Mouse (Mus musculus) heart, postnatal 0 days (tissue): ENCODE measurements around the gene Il17ra. TPM values are rescaled to one million over a fixed set of nuclear protein-coding genes. Genes with fewer than 3 reads are reported as not detected.
A peak's percentile ranks its signal among the peaks of the same experiment; 100 is the strongest.

ENCODE experiments used
- ATAC-seq: fragments of 200-750 bp; cut with Nextera tagmentation; 2 replicates; pipeline ENCODE4 v1.8.0; 2017; ENCODE audit warnings: low read depth, moderate number of reproducible peaks, moderate library complexity; ENCODE audit not compliant: insufficient read depth
- DNase-seq: peaks from one replicate; pipeline ENCODE4 v3.0.0-alpha.2; 2016; ENCODE audit warnings: low spot score
- H3K27ac ChIP-seq: fragments of 300-500 bp; sonication (generic); 2 replicates; pipeline ENCODE4 v1.5.1; 2014; ENCODE audit warnings: low read depth, mild to moderate bottlenecking
- H3K27me3 ChIP-seq: fragments of 300-500 bp; sonication (generic); 2 replicates; pipeline ENCODE4 v1.6.1; 2014; ENCODE audit warnings: low read length, mixed read lengths; ENCODE audit not compliant: control insufficient read depth, insufficient read depth
- H3K36me3 ChIP-seq: fragments of 300-500 bp; sonication (generic); replicated peaks from 2 replicates; pipeline ENCODE4 v1.6.1; 2014; ENCODE audit warnings: low read length, mixed read lengths; ENCODE audit not compliant: control insufficient read depth, insufficient read depth
- H3K4me1 ChIP-seq: fragments of 300-500 bp; sonication (generic); 2 replicates; pipeline ENCODE4 v1.6.1; 2014; ENCODE audit warnings: antibody characterized with exemption; ENCODE audit not compliant: control insufficient read depth, insufficient read depth
- H3K4me2 ChIP-seq: fragments of 300-500 bp; sonication (generic); 2 replicates; pipeline ENCODE4 v1.6.1; 2014; ENCODE audit warnings: low read depth, mild to moderate bottlenecking, low read length, moderate library complexity
- H3K4me3 ChIP-seq: fragments of 300-500 bp; sonication (generic); 2 replicates; pipeline ENCODE4 v1.5.1; 2014; ENCODE audit warnings: low read depth, low read length
- H3K9ac ChIP-seq: fragments of 300-500 bp; sonication (generic); replicated peaks from 2 replicates; pipeline ENCODE4 v1.6.1; 2014; ENCODE audit warnings: low read depth, low read length, mixed read lengths
- H3K9me3 ChIP-seq: fragments of 300-500 bp; sonication (generic); replicated peaks from 2 replicates; pipeline ENCODE4 v1.6.1; 2016; ENCODE audit warnings: low read length; ENCODE audit not compliant: control insufficient read depth
- CTCF ChIP-seq: IDR thresholded peaks from 2 replicates; pipeline ENCODE4 v1.5.1; 2016; ENCODE audit warnings: antibody characterized with exemption, control low read depth, low read depth
- EP300 ChIP-seq: IDR thresholded peaks from 2 replicates; pipeline ENCODE4 v1.6.1; 2016; ENCODE audit warnings: antibody characterized with exemption, low read depth
- WGBS: fragments of 180-500 bp; shearing (Covaris S2); extraction: QIAGEN DNeasy Blood & Tissue Kit; methylation state at CpG from one replicate; pipeline ENCODE4 v1.1.7; 2014; 5-methylcytosine and 5-hydroxymethylcytosine counted together
- polyA plus RNA-seq: library from polyadenylated mRNA; unstranded; fragments of >200 nt; fragmentation: Nextera tagmentation; extraction: Ambion mirVana; gene quantifications from 2 replicates; pipeline ENCODE4 v1.2.1, GENCODE M21; 2015
- total RNA-seq: library from RNA; depleted of rRNA; stranded (reverse); fragments of >200 nt; gene quantifications from 2 replicates; pipeline ENCODE4 v1.2.3, GENCODE M21; 2014; ENCODE audit warnings: low replicate concordance

Il17ra gene
- total and polyA plus RNA-seq, 2 experiments from 2014 or later: 1.4 to 3.5 TPM

- WGBS: 77% methylated on average over 10 of the region's 10 CpGs
- peak; percentile 4 for DNase-seq
- peak overlapping the region; percentile 43; the same call in 1 of the 2 replicates for H3K27ac ChIP-seq
Measured at GRCm38 (mm10) chr6:120466609-120467329, 3.7 kb downstream of the Il17ra start.

GRCm38 (mm10) chr6:120468259-120468658 lies 5.2 kb downstream of the Il17ra start:
- DNase-seq: peak; percentile 3
- Histone ChIP-seq H3K4me2 (no peak overlapping the region), H3K4me1 (peaks cover 13% of the 10 kb centered on the region), H3K36me3 (no peaks in the 10 kb centered on the region), H3K4me3 (no peak overlapping the region), H3K27me3 (peaks cover 14% of the 10 kb centered on the region), H3K27ac (no peak overlapping the region), H3K9me3 (no peaks in the 10 kb centered on the region), H3K9ac (no peak overlapping the region)
- WGBS: 88% methylated on average over 4 of the region's 4 CpGs
- TF ChIP-seq CTCF (no peak), EP300 (no peak)
- ATAC-seq: no peak

More at GRCm38 (mm10) chr6:120466609-120467329, 3.7 kb downstream of the Il17ra start:
- ATAC-seq: no peak
- Histone ChIP-seq H3K4me1 (peaks cover 7% of the 10 kb centered on the region), H3K4me3 (no peak overlapping the region), H3K27me3 (peaks cover 28% of the 10 kb centered on the region), H3K4me2 (peak overlapping the region; percentile 8; the same call in 1 of the 2 replicates), H3K9ac (no peak overlapping the region), H3K9me3 (no peaks in the 10 kb centered on the region), H3K36me3 (no peaks in the 10 kb centered on the region)
- TF ChIP-seq CTCF (no peak), EP300 (no peak)

GRCm38 (mm10) chr6:120469268-120469667 lies 6.2 kb downstream of the Il17ra start:
- Histone ChIP-seq H3K27me3 (peaks cover 6% of the 10 kb centered on the region; the same call in 1 of the 2 replicates), H3K36me3 (no peaks in the 10 kb centered on the region), H3K4me1 (peaks cover 17% of the 10 kb centered on the region), H3K9ac (no peak overlapping the region), H3K27ac (no peak overlapping the region), H3K4me3 (no peak overlapping the region), H3K9me3 (no peaks in the 10 kb centered on the region), H3K4me2 (no peak overlapping the region)
- 69% methylated on average over 3 of the region's 3 CpGs for WGBS
- no peak for TF ChIP-seq EP300
- TF ChIP-seq CTCF: no peak
- ATAC-seq: no peak
- DNase-seq: peak; percentile 2

- Histone ChIP-seq H3K4me3 (no peak overlapping the region), H3K27ac (no peak overlapping the region), H3K4me1 (peaks cover 17% of the 10 kb centered on the region), H3K4me2 (no peak overlapping the region), H3K27me3 (peaks cover 1% of the 10 kb centered on the region; the same call in 1 of the 2 replicates), H3K36me3 (no peaks in the 10 kb centered on the region), H3K9me3 (no peaks in the 10 kb centered on the region), H3K9ac (no peak overlapping the region)
- ATAC-seq (no peak), DNase-seq (peak; percentile 4)
- no peak for TF ChIP-seq EP300
- no peak for TF ChIP-seq CTCF
Measured at GRCm38 (mm10) chr6:120469770-120470169, 6.7 kb downstream of the Il17ra start.

GRCm38 (mm10) chr6:120470666-120471065 lies 7.6 kb downstream of the Il17ra start:
- Histone ChIP-seq H3K4me2 (no peak overlapping the region), H3K9me3 (no peaks in the 10 kb centered on the region), H3K4me3 (no peak overlapping the region), H3K27ac (no peak overlapping the region), H3K9ac (no peak overlapping the region), H3K36me3 (no peaks in the 10 kb centered on the region), H3K4me1 (peaks cover 17% of the 10 kb centered on the region), H3K27me3 (no peaks in the 10 kb centered on the region)
- peak; percentile 9 for DNase-seq
- 67% methylated on average over 1 of the region's 1 CpGs for WGBS
- no peak for TF ChIP-seq EP300
- TF ChIP-seq CTCF: no peak
- ATAC-seq: no peak
